Mouse (Mus musculus): ENCODE measurements around the gene Mrgpra6. TPM values are rescaled to one million over a fixed set of nuclear protein-coding genes. Genes with fewer than 3 reads are reported as not detected.

Gene Mrgpra6
- polyA plus RNA-seq, 1 experiment: not detected

DNA sequence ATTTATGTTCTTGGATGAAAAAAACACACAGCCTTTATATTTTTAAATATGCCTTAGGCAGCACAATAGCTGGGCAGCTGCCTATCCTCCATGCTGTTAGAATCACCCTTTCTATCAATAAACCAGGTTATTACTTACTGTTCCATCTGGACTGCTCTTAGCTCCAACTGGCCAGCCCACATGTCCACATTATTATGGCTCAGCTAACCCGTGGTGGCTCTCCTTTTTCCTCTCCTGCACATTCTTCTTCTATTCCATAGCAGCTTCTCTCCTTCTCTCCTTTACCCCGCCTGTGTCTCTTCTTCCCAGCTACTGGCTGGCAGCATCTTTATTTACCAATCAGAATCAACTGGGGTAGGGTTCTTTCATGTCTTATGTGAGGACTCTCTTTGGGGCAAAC, 46.3 kb downstream of the Mrgpra6 start:
- no peak overlapping the region for H3K27ac ChIP-seq (ENCODE audit: insufficient read depth, low read depth, low read length)
- H3K4me3 ChIP-seq (ENCODE audit: insufficient read depth, low read depth, low read length): no peak overlapping the region
- no peaks in the 10 kb centered on the region for H3K36me3 ChIP-seq (ENCODE audit: control insufficient read depth, insufficient read depth, low read length)
- no peaks in the 10 kb centered on the region for H3K4me1 ChIP-seq (ENCODE audit: control insufficient read depth, insufficient read depth, low read length)
- no peak for TF ChIP-seq POLR2A (IDR thresholded peaks at IDR 0.05; ENCODE audit: low read depth, low read length)
- TF ChIP-seq CTCF (conservative IDR thresholded peaks at IDR 0.05; ENCODE audit: insufficient read depth, insufficient read length, low read depth, low read length): no peak
- 46% methylated on average over 2 of the region's 2 CpGs for WGBS
- no peak for DNase-seq
- no peaks in the 10 kb centered on the region for H3K27me3 ChIP-seq (replicated peaks; ENCODE audit: control insufficient read depth, insufficient read depth, low read length)

DNA sequence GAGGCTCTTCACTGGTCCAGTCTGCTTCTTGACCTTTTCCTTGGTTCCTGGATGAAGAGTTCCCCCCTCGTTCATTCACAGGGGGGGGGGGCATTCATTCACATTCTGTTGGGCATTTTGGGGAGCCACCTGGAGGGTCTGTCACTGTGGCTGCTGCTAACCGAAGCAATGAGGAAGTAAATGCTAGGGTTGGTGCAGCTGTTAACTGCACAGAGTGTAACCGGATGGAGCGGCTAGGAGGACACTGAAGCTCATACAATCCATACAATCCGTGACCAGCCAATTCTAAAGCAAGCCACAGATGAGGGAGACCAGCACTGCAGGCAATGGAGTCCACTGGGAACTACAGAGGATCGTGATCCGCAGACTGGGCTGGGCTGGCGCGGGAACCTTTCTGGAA, 47.0 kb downstream of the Mrgpra6 start:
- Histone ChIP-seq H3K4me3 (ENCODE audit: insufficient read depth, low read depth, low read length) (no peak overlapping the region), H3K4me1 (ENCODE audit: control insufficient read depth, insufficient read depth, low read length) (no peaks in the 10 kb centered on the region), H3K36me3 (ENCODE audit: control insufficient read depth, insufficient read depth, low read length) (no peaks in the 10 kb centered on the region), H3K27me3 (replicated peaks; ENCODE audit: control insufficient read depth, insufficient read depth, low read length) (no peaks in the 10 kb centered on the region), H3K27ac (ENCODE audit: insufficient read depth, low read depth, low read length) (no peak overlapping the region)
- DNase-seq: no peak
- 79% methylated on average over 9 of the region's 9 CpGs for WGBS
- no peak for TF ChIP-seq POLR2A (IDR thresholded peaks at IDR 0.05; ENCODE audit: low read depth, low read length)
- TF ChIP-seq CTCF (conservative IDR thresholded peaks at IDR 0.05; ENCODE audit: insufficient read depth, insufficient read length, low read depth, low read length): no peak

DNA sequence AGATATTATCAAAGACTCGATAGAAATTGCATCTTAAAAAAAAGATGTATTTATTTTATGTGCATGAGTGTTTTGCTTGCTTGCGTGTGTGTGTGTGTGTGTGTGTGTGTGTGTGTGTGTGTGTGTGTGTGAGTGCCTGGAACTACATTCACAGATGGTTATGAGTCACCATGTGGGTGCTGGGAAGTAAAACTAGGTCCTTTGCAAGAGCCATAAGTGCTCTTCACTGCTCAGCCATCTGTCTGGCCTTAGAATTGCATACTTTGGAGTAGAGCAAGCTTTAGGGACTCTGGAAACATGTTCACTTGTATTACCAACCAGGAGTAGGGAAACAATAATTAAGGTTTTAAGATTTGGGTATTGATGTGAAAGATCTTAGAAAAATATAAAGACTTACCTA, 48.9 kb downstream of the Mrgpra6 start:
- no peak overlapping the region for H3K4me3 ChIP-seq (ENCODE audit: insufficient read depth, low read depth, low read length)
- H3K36me3 ChIP-seq (ENCODE audit: control insufficient read depth, insufficient read depth, low read length): no peaks in the 10 kb centered on the region
- TF ChIP-seq POLR2A (IDR thresholded peaks at IDR 0.05; ENCODE audit: low read depth, low read length): no peak
- no peak for TF ChIP-seq CTCF (conservative IDR thresholded peaks at IDR 0.05; ENCODE audit: insufficient read depth, insufficient read length, low read depth, low read length)
- H3K27me3 ChIP-seq (replicated peaks; ENCODE audit: control insufficient read depth, insufficient read depth, low read length): no peaks in the 10 kb centered on the region
- no peak for DNase-seq
- 78% methylated on average over 2 of the region's 2 CpGs for WGBS
- H3K4me1 ChIP-seq (ENCODE audit: control insufficient read depth, insufficient read depth, low read length): peaks cover 1% of the 10 kb centered on the region; the same call in 1 of the 2 replicates
- no peak overlapping the region for H3K27ac ChIP-seq (ENCODE audit: insufficient read depth, low read depth, low read length)

DNA sequence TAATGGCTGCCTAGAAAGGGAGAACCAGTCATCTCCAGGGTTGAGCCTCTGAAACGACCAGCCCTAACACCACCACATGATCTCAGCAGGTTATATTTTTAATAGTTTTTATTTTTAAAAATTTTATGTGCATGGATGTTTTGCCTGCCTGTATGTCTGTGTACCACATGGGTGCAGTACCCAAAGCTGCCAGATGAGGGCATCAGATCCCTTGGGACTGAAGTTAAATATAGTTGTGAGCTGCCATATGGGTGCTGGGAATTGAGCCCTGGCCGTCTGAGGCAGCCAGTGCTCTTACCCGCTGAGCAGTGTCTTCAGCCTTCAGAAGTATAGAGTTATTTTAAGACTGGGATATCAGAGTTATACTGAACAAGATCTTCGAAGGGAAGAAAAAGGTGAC, 49.3 kb downstream of the Mrgpra6 start:
- peaks cover 3% of the 10 kb centered on the region; the same call in 1 of the 2 replicates for H3K4me1 ChIP-seq (ENCODE audit: control insufficient read depth, insufficient read depth, low read length)
- TF ChIP-seq CTCF (conservative IDR thresholded peaks at IDR 0.05; ENCODE audit: insufficient read depth, insufficient read length, low read depth, low read length): no peak
- TF ChIP-seq POLR2A (IDR thresholded peaks at IDR 0.05; ENCODE audit: low read depth, low read length): no peak
- H3K27ac ChIP-seq (ENCODE audit: insufficient read depth, low read depth, low read length): no peak overlapping the region
- no peaks in the 10 kb centered on the region for H3K36me3 ChIP-seq (ENCODE audit: control insufficient read depth, insufficient read depth, low read length)
- whole genome bisulfite sequencing: 92% methylated on average over 4 of the region's 4 CpGs
- no peak overlapping the region for H3K4me3 ChIP-seq (ENCODE audit: insufficient read depth, low read depth, low read length)
- no peaks in the 10 kb centered on the region for H3K27me3 ChIP-seq (replicated peaks; ENCODE audit: control insufficient read depth, insufficient read depth, low read length)
- DNase-seq: no peak

DNA sequence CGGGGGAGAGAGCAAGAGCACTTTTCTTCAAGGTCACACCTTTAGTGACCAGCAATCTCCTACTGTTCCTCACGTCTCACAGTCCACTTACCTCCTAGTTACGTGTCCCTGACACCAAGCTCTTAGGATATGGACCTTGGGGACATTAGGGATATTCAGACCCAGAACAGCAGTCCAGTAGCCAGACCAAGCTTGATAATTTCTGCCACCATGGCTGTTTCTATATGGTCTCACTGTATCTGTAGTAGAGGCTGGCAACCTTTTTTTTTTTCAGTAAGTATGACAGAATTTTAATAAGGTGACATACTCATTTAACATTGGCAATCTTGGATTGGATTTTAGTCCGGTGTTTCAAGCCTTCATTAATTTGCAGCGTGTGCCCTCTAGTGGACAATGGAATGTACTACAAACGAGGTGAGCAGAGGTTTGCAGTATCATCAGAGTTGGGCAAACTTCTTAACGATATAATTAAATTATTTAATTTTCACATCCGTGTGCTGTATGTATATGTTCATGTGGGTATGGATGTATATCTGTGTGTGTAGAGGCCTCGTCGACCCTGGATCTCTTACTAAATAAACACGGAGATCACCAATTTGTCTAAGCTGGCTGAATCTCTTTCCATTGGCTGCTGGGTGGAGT, 54.2 kb downstream of the Mrgpra6 start:
- 11% methylated on average over 11 of the region's 11 CpGs for WGBS
- no peak overlapping the region for H3K4me3 ChIP-seq (ENCODE audit: insufficient read depth, low read depth, low read length)
- peaks cover 3% of the 10 kb centered on the region; the same call in 1 of the 2 replicates for H3K4me1 ChIP-seq (ENCODE audit: control insufficient read depth, insufficient read depth, low read length)
- no peaks in the 10 kb centered on the region for H3K27me3 ChIP-seq (replicated peaks; ENCODE audit: control insufficient read depth, insufficient read depth, low read length)
- no peaks in the 10 kb centered on the region for H3K36me3 ChIP-seq (ENCODE audit: control insufficient read depth, insufficient read depth, low read length)
- H3K27ac ChIP-seq (ENCODE audit: insufficient read depth, low read depth, low read length): no peak overlapping the region
- TF ChIP-seq CTCF (conservative IDR thresholded peaks at IDR 0.05; ENCODE audit: insufficient read depth, insufficient read length, low read depth, low read length): peak; percentile 25; the same call in 1 of the 2 replicates
- no peak for TF ChIP-seq POLR2A (IDR thresholded peaks at IDR 0.05; ENCODE audit: low read depth, low read length)
- peak; percentile 62 for DNase-seq

DNA sequence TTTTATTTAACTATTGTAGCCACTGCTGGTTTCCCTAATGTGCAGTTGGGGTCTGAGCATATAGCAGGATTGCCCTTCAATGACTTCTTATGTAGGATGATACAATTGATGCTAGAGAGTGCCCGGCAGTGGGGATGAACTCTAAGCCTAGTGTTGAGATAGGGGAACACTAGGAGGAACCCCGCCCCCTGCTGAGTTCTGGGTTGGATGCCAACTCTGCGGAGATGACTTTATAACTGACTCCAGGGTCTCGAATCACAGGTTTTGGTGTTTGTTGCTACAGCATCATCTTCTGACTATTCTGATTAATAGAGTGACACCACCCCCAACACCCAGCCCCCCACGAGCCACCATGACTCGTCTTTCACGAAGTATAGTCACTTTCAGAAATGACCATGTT, 56.4 kb downstream of the Mrgpra6 start:
- DNase-seq: no peak
- no peak overlapping the region for H3K4me3 ChIP-seq (ENCODE audit: insufficient read depth, low read depth, low read length)
- no peak overlapping the region for H3K27ac ChIP-seq (ENCODE audit: insufficient read depth, low read depth, low read length)
- no peaks in the 10 kb centered on the region for H3K36me3 ChIP-seq (ENCODE audit: control insufficient read depth, insufficient read depth, low read length)
- TF ChIP-seq POLR2A (IDR thresholded peaks at IDR 0.05; ENCODE audit: low read depth, low read length) (no peak), CTCF (conservative IDR thresholded peaks at IDR 0.05; ENCODE audit: insufficient read depth, insufficient read length, low read depth, low read length) (no peak)
- H3K4me1 ChIP-seq (ENCODE audit: control insufficient read depth, insufficient read depth, low read length): peaks cover 3% of the 10 kb centered on the region; the same call in 1 of the 2 replicates
- H3K27me3 ChIP-seq (replicated peaks; ENCODE audit: control insufficient read depth, insufficient read depth, low read length): no peaks in the 10 kb centered on the region
- 80% methylated on average over 7 of the region's 7 CpGs for WGBS

DNA sequence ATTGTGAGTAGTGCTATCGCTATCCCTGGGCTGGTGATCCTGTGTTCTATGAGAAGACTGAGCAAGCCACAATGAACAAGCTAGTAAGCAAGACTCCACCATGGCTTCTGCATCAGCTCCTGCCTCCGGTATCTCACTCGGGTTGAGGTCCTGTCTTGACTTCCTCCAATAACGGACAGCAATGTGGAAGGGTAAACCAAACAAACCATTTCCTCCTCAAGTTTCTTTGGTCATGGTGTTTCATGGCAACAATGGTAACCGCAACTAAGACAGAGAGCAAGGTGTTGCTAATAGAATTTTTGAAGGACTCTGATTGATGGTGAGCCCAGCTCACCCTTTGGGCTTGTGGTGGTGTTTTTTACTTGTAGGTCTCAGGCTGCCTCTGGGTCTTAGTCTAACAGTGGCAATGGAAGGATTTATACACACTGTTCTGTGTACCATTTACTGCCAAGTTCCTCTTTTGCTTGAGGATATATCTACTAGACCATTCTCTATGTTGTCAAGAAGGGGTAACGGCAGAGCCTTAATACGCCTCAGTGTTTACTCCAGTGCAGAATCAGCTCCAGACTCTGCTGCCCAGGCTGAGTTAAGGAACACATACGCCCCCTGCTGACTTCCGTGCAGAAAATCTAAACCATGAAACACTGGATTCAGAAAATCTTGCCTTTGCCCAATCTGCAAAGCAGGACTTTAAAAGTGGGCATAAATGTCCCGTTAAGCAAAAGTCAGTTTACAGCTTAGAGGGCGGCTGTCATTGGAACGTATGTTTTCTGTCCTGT, 58.5 kb downstream of the Mrgpra6 start:
- no peaks in the 10 kb centered on the region for H3K27me3 ChIP-seq (replicated peaks; ENCODE audit: control insufficient read depth, insufficient read depth, low read length)
- DNase-seq: peak; percentile 36
- no peak overlapping the region for H3K4me3 ChIP-seq (ENCODE audit: insufficient read depth, low read depth, low read length)
- H3K4me1 ChIP-seq (ENCODE audit: control insufficient read depth, insufficient read depth, low read length): peaks cover 3% of the 10 kb centered on the region; the same call in 1 of the 2 replicates
- H3K27ac ChIP-seq (ENCODE audit: insufficient read depth, low read depth, low read length): no peak overlapping the region
- H3K36me3 ChIP-seq (ENCODE audit: control insufficient read depth, insufficient read depth, low read length): no peaks in the 10 kb centered on the region
- TF ChIP-seq CTCF (conservative IDR thresholded peaks at IDR 0.05; ENCODE audit: insufficient read depth, insufficient read length, low read depth, low read length): peak; percentile 46
- no peak for TF ChIP-seq POLR2A (IDR thresholded peaks at IDR 0.05; ENCODE audit: low read depth, low read length)
- 48% methylated on average over 12 of the region's 12 CpGs for WGBS

Data from kidney, adult 2 months (tissue).